Mouse (Mus musculus): ENCODE measurements at regions not wholly inside any gene's neighbourhood (a gene's known extent, or its start where the extent isn't known, plus 50 kb on each side); places are given as distances from the start of the nearest gene placed in this dataset.

GRCm38 (mm10) chr1:35797526-35797925, 270.7 kb upstream of the Hs6st1 start:
- DNase-seq = peak; percentile 34 to 44

GRCm38 (mm10) chr1:35805546-35805945, 262.7 kb upstream of the Hs6st1 start:
- DNase-seq = no peak

GRCm38 (mm10) chr1:35806329-35806728, 261.9 kb upstream of the Hs6st1 start:
- DNase-seq = no peak

- DNase-seq = no peak
Observed at GRCm38 (mm10) chr1:35806731-35807130, 261.5 kb upstream of the Hs6st1 start.

GRCm38 (mm10) chr1:35808894-35809293, 259.3 kb upstream of the Hs6st1 start:
- no peak for DNase-seq

GRCm38 (mm10) chr1:35809341-35809740, 258.9 kb upstream of the Hs6st1 start:
- no peak for DNase-seq

- DNase-seq = no peak
Observed at GRCm38 (mm10) chr1:35810571-35811342, 257.4 kb upstream of the Hs6st1 start.

GRCm38 (mm10) chr1:35811380-35811779, 256.8 kb upstream of the Hs6st1 start:
- peak; percentile 72 to 82 for DNase-seq

GRCm38 (mm10) chr1:35811795-35812194, 256.4 kb upstream of the Hs6st1 start:
- no peak for DNase-seq

- no peak for DNase-seq
Observed at GRCm38 (mm10) chr1:35813625-35814024, 254.6 kb upstream of the Hs6st1 start.

- DNase-seq = no peak
Observed at GRCm38 (mm10) chr1:35814207-35814606, 254.0 kb upstream of the Hs6st1 start.

- DNase-seq = no peak
Observed at GRCm38 (mm10) chr1:35814751-35815150, 253.4 kb upstream of the Hs6st1 start.

- no peak for DNase-seq
Observed at GRCm38 (mm10) chr1:35821791-35822190, 246.4 kb upstream of the Hs6st1 start.

GRCm38 (mm10) chr1:35822376-35823202, 245.6 kb upstream of the Hs6st1 start:
- DNase-seq = no peak

GRCm38 (mm10) chr1:35823496-35823895, 244.7 kb upstream of the Hs6st1 start:
- no peak for DNase-seq

GRCm38 (mm10) chr1:35823981-35824880, 244.0 kb upstream of the Hs6st1 start:
- DNase-seq = peak; percentile 52 to 56

- no peak for DNase-seq
Observed at GRCm38 (mm10) chr1:35825531-35825966, 242.7 kb upstream of the Hs6st1 start.

- no peak for DNase-seq
Observed at GRCm38 (mm10) chr1:35826575-35827114, 241.6 kb upstream of the Hs6st1 start.

GRCm38 (mm10) chr1:35827471-35827870, 240.7 kb upstream of the Hs6st1 start:
- no peak for DNase-seq

- DNase-seq = no peak
Observed at GRCm38 (mm10) chr1:35834180-35834579, 234.0 kb upstream of the Hs6st1 start.

- no peak for DNase-seq
Observed at GRCm38 (mm10) chr1:35836552-35836951, 231.6 kb upstream of the Hs6st1 start.

- no peak for DNase-seq
Observed at GRCm38 (mm10) chr1:35838625-35839024, 229.6 kb upstream of the Hs6st1 start.

GRCm38 (mm10) chr1:35839446-35839845, 228.8 kb upstream of the Hs6st1 start:
- DNase-seq = peak; percentile 48 to 69

Measured in cerebellum, postnatal 14 days (tissue).